Mouse (Mus musculus) lung, postnatal 0 days (tissue): ENCODE measurements around the gene Slc2a5.

ENCODE experiments used
- CTCF ChIP-seq: IDR thresholded peaks from 2 replicates; pipeline ENCODE4 v1.5.1; 2016; ENCODE audit warnings: antibody characterized with exemption, mild to moderate bottlenecking
- EP300 ChIP-seq: IDR thresholded peaks from 2 replicates; pipeline ENCODE4 v1.6.1; 2016; ENCODE audit warnings: antibody characterized with exemption, mild to moderate bottlenecking, control low read depth

DNA sequence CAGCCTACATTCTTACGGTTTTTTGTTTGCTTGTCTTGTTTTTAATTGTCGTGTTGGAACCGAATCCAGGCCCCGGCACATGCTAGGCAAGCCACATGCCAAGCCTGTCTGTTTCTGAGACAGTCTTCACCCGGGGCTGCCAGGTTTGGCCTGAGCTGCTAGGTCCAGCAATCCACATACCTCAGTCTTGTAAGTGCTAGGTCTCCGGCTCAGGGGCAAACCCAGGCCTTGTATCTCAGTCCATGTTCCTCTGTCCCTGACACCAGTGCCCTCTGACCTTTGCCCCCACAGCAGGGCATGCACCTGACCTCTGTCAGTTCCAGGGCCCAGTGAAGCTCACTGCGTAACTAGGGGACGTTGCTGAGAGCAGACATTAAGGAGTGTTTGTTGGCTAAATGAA is 9.5 kb downstream of the Slc2a5 start:
- no peak for TF ChIP-seq CTCF
- TF ChIP-seq EP300: no peak
